Mouse (Mus musculus): ENCODE results near the gene Prkca.

- TF ChIP-seq POLR2A (IDR thresholded peaks at IDR 0.05; ENCODE audit: low read depth, low read length) (no peak), CTCF (IDR thresholded peaks at IDR 0.05; ENCODE audit: borderline replicate concordance, insufficient read depth, low read length) (no peak)
Observed at GRCm38 (mm10) chr11:108036339-108036738, 307.4 kb downstream of the Prkca start.
